In genomic region chr2:113749721-113750120, GRCm38 (mm10) we compare ENCODE assay signal across 26 mouse cellular contexts. TPM values are rescaled to one million over a fixed set of nuclear protein-coding genes. Genes with fewer than 3 reads are reported as not detected.
A peak's percentile ranks its signal among the peaks of the same experiment; 100 is the strongest.
DNase-seq lines count a peak whose midpoint lies in the region; TF ChIP-seq lines count a peak whose summit lies in the region.
"Had no signal": no experiment of that assay in that cellular context is flagged by ENCODE, and none has a peak within 500 bp of the region (broad histone marks: within the 10 kb centered on the region; RNA-seq: fewer than 3 reads in every experiment).

No protein-coding gene starts in this region.

- H3K4me1 ChIP-seq in lung, adult 2 months (ENCODE audit: control insufficient read depth, insufficient read depth, low read length) = no peaks in the 10 kb centered on the region
- H3K4me1 ChIP-seq: embryonic facial prominence, embryonic 10.5 days; embryonic facial prominence, embryonic 15.5 days; forebrain, embryonic 15.5 days; heart, embryonic 15.5 days; kidney, embryonic 15.5 days; liver, embryonic 12.5 days; stomach, embryonic 15.5 days had no signal

- 81% methylated on average over 12 of the region's 12 CpGs for WGBS in lung, adult 2 months

- H3K4me3 ChIP-seq in lung, adult 2 months (replicated peaks; ENCODE audit: extremely low read depth, low read depth, low read length) = no peak overlapping the region
- H3K4me3 ChIP-seq: embryonic facial prominence, embryonic 10.5 days; embryonic facial prominence, embryonic 15.5 days; forebrain, embryonic 15.5 days; gastrocnemius, adult 2 months; heart, adult 2 months; heart, embryonic 15.5 days; kidney, embryonic 15.5 days; liver, embryonic 12.5 days; stomach, embryonic 15.5 days had no signal

- no peak for TF ChIP-seq CTCF in lung, adult 2 months (IDR thresholded peaks at IDR 0.05; ENCODE audit: insufficient read depth, low read length)

- peak; percentile 4 for DNase-seq in lung, postnatal 10 days
- no peak for DNase-seq in lung, adult 2 months
- peak; percentile 75 for DNase-seq in ES-CJ7 (ENCODE audit: low read depth, low spot score)
- peak; percentile 73 for DNase-seq in R1 (ENCODE audit: low read depth, low spot score)
- DNase-seq in testis, postnatal 14 days (ENCODE audit: low spot score) = peak; percentile 27
- DNase-seq in spleen, postnatal 36 days (ENCODE audit: low spot score in 2 of 2) = no peak
- DNase-seq: adrenal gland, adult 8-10 months; B cell, adult 2 months; cerebellum, adult 8-10 months; cerebellum, postnatal 25 days; gastrocnemius, adult 2 months; gastrocnemius, postnatal 36 days; heart, adult 2 months; kidney, adult 18-20 months; kidney, postnatal 25 days; left cerebral cortex, postnatal 4 days; liver, postnatal 0 days; thymus, adult 2 months; thymus, postnatal 36 days had no signal

- no peak for TF ChIP-seq POLR2A in lung, adult 2 months (IDR thresholded peaks at IDR 0.05; ENCODE audit: borderline replicate concordance, extremely low read depth, low read depth, low read length)

RNA-seq across cellular contexts. Expression of gene Grem1, which starts 8.7 kb away (rescaled TPM):
- 0.54 and 0.55 TPM in 2 replicates for polyA plus RNA-seq in lung, adult 2 months (2012; rRNA removed)
- polyA plus RNA-seq: liver, postnatal 0 days had no signal

Comparison
In these comparisons a context has a peak if more than half of its experiments do, and no peak if none do; other contexts are left out.
1. DNase-seq: peak in lung, postnatal 10 days (single experiment), ES-CJ7 (single experiment), R1 (single experiment) and testis, postnatal 14 days (single experiment); none in lung, adult 2 months (single experiment) and spleen, postnatal 36 days (0 of 2).